Mouse (Mus musculus) bone marrow, adult 2 months (tissue): ENCODE results near the gene Ube3b. TPM values are rescaled to one million over a fixed set of nuclear protein-coding genes. Genes with fewer than 3 reads are reported as not detected.

Experiments used
- H3K27ac ChIP-seq: fragments of 200-500 bp; 2 replicates; pipeline ENCODE4 v1.5.1; 2012; ENCODE audit warnings: low read depth, mild to moderate bottlenecking, control low read depth, inconsistent platforms, low read length; ENCODE audit not compliant: control insufficient read depth, poor library complexity, insufficient read depth
- H3K4me1 ChIP-seq: fragments of 200-500 bp; 2 replicates; pipeline ENCODE4 v1.6.1; 2011; ENCODE audit warnings: low read length; ENCODE audit not compliant: control insufficient read depth, insufficient read depth
- H3K4me3 ChIP-seq: fragments of 200-500 bp; replicated peaks from 2 replicates; pipeline ENCODE3; 2011; ENCODE audit warnings: mild to moderate bottlenecking, low read depth, low read length, control low read depth; ENCODE audit not compliant: control insufficient read depth
- CTCF ChIP-seq: fragments of 200-500 bp; IDR thresholded peaks from 2 replicates; pipeline ENCODE4 v1.5.1; 2011; ENCODE audit warnings: low read length, control low read depth; ENCODE audit not compliant: control insufficient read depth, insufficient read depth
- POLR2A ChIP-seq: fragments of 200-500 bp; IDR thresholded peaks from 2 replicates; pipeline ENCODE4 v1.6.1; 2011; ENCODE audit warnings: low read depth, mild to moderate bottlenecking, control low read depth, low read length, borderline replicate concordance; ENCODE audit not compliant: control insufficient read depth
- WGBS: fragments of 180-500 bp; shearing (Covaris S2); methylation state at CpG from one replicate; pipeline ENCODE4 v1.1.7; 2018; 5-methylcytosine and 5-hydroxymethylcytosine counted together
- polyA plus RNA-seq: library from polyadenylated mRNA; stranded (reverse); fragments of >200 nt; gene quantifications from 2 replicates; pipeline ENCODE4 v1.2.4, GENCODE M21; 2011; ENCODE audit warnings: low replicate concordance; ENCODE audit not compliant: missing spikeins, insufficient read depth, insufficient read length

Ube3b gene
- polyA plus RNA-seq, 1 experiment, result 51.0 TPM

GRCm38 (mm10) chr5:114381013-114381351 lies 575 bp downstream of the Ube3b start:
- whole genome bisulfite sequencing, result under 1% methylated on average over 18 of the region's 18 CpGs
- Histone ChIP-seq H3K4me1 (peaks cover 4% of the 10 kb centered on the region), H3K4me3 (peak overlapping the region; percentile 77), H3K27ac (peak overlapping the region; percentile 78)
- no peak for TF ChIP-seq CTCF
- no peak for TF ChIP-seq POLR2A

- TF ChIP-seq CTCF (peak; percentile 85), POLR2A (no peak)
- no peak overlapping the region for H3K4me3 ChIP-seq
- no peak overlapping the region for H3K27ac ChIP-seq
- H3K4me1 ChIP-seq, result peaks cover 1% of the 10 kb centered on the region; the same call in 1 of the 2 replicates
- WGBS, result 78% methylated on average over 9 of the region's 9 CpGs
Observed at GRCm38 (mm10) chr5:114383184-114383904, 2.9 kb downstream of the Ube3b start.

GRCm38 (mm10) chr5:114384448-114384847 lies 4.0 kb downstream of the Ube3b start:
- WGBS, result 81% methylated on average over 8 of the region's 8 CpGs
- no peak for TF ChIP-seq CTCF
- TF ChIP-seq POLR2A, result no peak

GRCm38 (mm10) chr5:114393169-114393568 lies 12.8 kb downstream of the Ube3b start:
- Histone ChIP-seq H3K4me1 (no peaks in the 10 kb centered on the region), H3K27ac (no peak overlapping the region), H3K4me3 (no peak overlapping the region)
- TF ChIP-seq POLR2A, result no peak
- no peak for TF ChIP-seq CTCF
- WGBS, result 89% methylated on average over 9 of the region's 9 CpGs

More at GRCm38 (mm10) chr5:114384448-114384847, 4.0 kb downstream of the Ube3b start:
- no peak overlapping the region for H3K4me3 ChIP-seq
- H3K4me1 ChIP-seq, result peaks cover 1% of the 10 kb centered on the region; the same call in 1 of the 2 replicates
- H3K27ac ChIP-seq, result no peak overlapping the region

- WGBS, result 91% methylated on average over 14 of the region's 14 CpGs
- Histone ChIP-seq H3K4me1 (no peaks in the 10 kb centered on the region), H3K4me3 (no peak overlapping the region), H3K27ac (no peak overlapping the region)
- no peak for TF ChIP-seq CTCF
- TF ChIP-seq POLR2A, result no peak
Observed at GRCm38 (mm10) chr5:114406592-114406991, 26.2 kb downstream of the Ube3b start.

- 87% methylated on average over 10 of the region's 10 CpGs for WGBS
- Histone ChIP-seq H3K4me1 (no peaks in the 10 kb centered on the region), H3K4me3 (no peak overlapping the region), H3K27ac (no peak overlapping the region)
- TF ChIP-seq CTCF (no peak), POLR2A (no peak)
Observed at GRCm38 (mm10) chr5:114407269-114407668, 26.9 kb downstream of the Ube3b start.

- Histone ChIP-seq H3K4me3 (no peak overlapping the region), H3K4me1 (no peaks in the 10 kb centered on the region), H3K27ac (no peak overlapping the region)
- TF ChIP-seq POLR2A, result no peak
- WGBS, result 91% methylated on average over 9 of the region's 9 CpGs
Observed at GRCm38 (mm10) chr5:114407810-114408209, 27.4 kb downstream of the Ube3b start.

GRCm38 (mm10) chr5:114408846-114409245 lies 28.4 kb downstream of the Ube3b start:
- 93% methylated on average over 11 of the region's 11 CpGs for WGBS
- TF ChIP-seq CTCF (no peak), POLR2A (no peak)
- H3K4me1 ChIP-seq, result no peaks in the 10 kb centered on the region
- no peak overlapping the region for H3K27ac ChIP-seq
- no peak overlapping the region for H3K4me3 ChIP-seq

- H3K4me1 ChIP-seq, result no peaks in the 10 kb centered on the region
- H3K4me3 ChIP-seq, result no peak overlapping the region
- 88% methylated on average over 13 of the region's 13 CpGs for WGBS
- no peak overlapping the region for H3K27ac ChIP-seq
- TF ChIP-seq POLR2A (no peak), CTCF (no peak)
Observed at GRCm38 (mm10) chr5:114410429-114410828, 30.0 kb downstream of the Ube3b start.
